Mouse (Mus musculus): ENCODE measurements around the gene Ryr1.

GRCm38 (mm10) chr7:29016440-29016839 is 108.5 kb downstream of the Ryr1 start:
- TF ChIP-seq CTCF (IDR thresholded peaks at IDR 0.05; ENCODE audit: control insufficient read depth, insufficient read depth, insufficient replicate concordance, low read depth, low read length) (no peak), POLR2A (IDR thresholded peaks at IDR 0.05; ENCODE audit: control insufficient read depth, low read depth, low read length) (no peak)
